Mouse (Mus musculus) stomach, postnatal 0 days (tissue): Measurements from ENCODE around the gene Slx4ip.

Source experiments
- CTCF ChIP-seq: IDR thresholded peaks from 2 replicates; pipeline ENCODE4 v1.5.1; 2016; ENCODE audit warnings: antibody characterized with exemption, low read depth, mild to moderate bottlenecking, moderate library complexity
- EP300 ChIP-seq: optimal IDR thresholded peaks from 2 replicates; pipeline ENCODE3; 2016; ENCODE audit warnings: antibody characterized with exemption

DNA sequence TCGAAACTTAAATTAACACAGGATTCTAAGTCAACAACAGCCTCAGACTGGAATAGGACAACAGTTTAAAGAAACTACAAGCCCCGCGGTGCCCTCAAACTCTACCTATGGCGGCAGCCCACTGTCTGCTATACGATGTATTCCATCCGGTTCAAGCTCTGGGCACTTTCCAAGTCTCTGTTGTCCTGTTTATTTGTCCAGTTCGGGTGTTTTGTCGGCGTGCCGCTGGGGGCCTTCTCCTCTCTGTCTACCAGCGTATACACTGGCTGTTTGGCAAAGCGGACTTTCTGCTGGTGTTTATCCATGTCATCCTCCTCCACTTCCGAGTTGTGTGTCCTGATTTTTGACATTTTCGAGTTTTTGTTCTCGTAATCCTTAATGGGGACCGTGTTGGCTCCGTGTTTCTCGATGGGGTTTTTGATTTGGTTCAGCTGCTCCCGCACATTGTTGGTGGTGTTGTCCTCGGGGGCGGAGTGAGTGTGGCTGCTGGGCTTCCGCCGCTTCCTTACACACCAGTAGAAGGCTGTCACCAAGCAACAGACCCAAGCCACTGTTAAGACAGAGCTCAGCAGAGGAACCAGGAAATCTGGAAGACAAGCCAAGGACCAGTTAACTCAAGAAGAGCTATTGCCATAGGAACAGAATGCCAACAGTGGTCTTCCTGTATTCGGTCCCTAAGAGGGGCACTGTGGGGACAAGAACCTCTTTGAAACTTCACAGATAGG lies 192.0 kb downstream of the Slx4ip start:
- TF ChIP-seq CTCF (no peak), EP300 (no peak)
